Mouse (Mus musculus) liver, embryonic 16.5 days (tissue): ENCODE measurements around the gene Srgap2. TPM values are rescaled to one million over a fixed set of nuclear protein-coding genes. Genes with fewer than 3 reads are reported as not detected.
"Not testable (repeated sequence)": the region's sequence is repeated elsewhere in the genome, so short reads cannot be mapped to it uniquely, and the experiment has no call there.

Experiments used
- ATAC-seq: fragments of 200-750 bp; cut with Nextera tagmentation; 2 replicates; pipeline ENCODE4 v1.8.0; 2017; ENCODE audit warnings: low read depth, mild to moderate bottlenecking, moderate number of reproducible peaks, moderate library complexity
- H3K27ac ChIP-seq: fragments of 300-500 bp; sonication (generic); 2 replicates; pipeline ENCODE4 v1.5.1; 2014; ENCODE audit warnings: mild to moderate bottlenecking, low read length
- H3K27me3 ChIP-seq: fragments of 300-500 bp; sonication (generic); 2 replicates; pipeline ENCODE4 v1.6.1; 2014; ENCODE audit warnings: low read depth, low read length, mixed read lengths; ENCODE audit not compliant: control insufficient read depth, insufficient read depth
- H3K36me3 ChIP-seq: fragments of 300-500 bp; sonication (generic); 2 replicates; pipeline ENCODE4 v1.6.1; 2014; ENCODE audit warnings: mild to moderate bottlenecking; ENCODE audit not compliant: control insufficient read depth, insufficient read depth
- H3K4me1 ChIP-seq: fragments of 300-500 bp; sonication (generic); 2 replicates; pipeline ENCODE4 v1.6.1; 2014; ENCODE audit warnings: low read depth, low read length, mixed read lengths; ENCODE audit not compliant: control insufficient read depth
- H3K4me2 ChIP-seq: fragments of 300-500 bp; sonication (generic); 2 replicates; pipeline ENCODE4 v1.6.1; 2014; ENCODE audit warnings: low read depth, low read length, mixed read lengths
- H3K4me3 ChIP-seq: fragments of 300-500 bp; sonication (generic); 2 replicates; pipeline ENCODE4 v1.5.1; 2014; ENCODE audit warnings: low read depth, mild to moderate bottlenecking, low read length
- H3K9ac ChIP-seq: fragments of 300-500 bp; sonication (generic); 2 replicates; pipeline ENCODE4 v1.6.1; 2014; ENCODE audit warnings: low read depth, low read length
- H3K9me3 ChIP-seq: fragments of 300-500 bp; sonication (generic); replicated peaks from 2 replicates; pipeline ENCODE4 v1.6.1; 2016; ENCODE audit warnings: low read length; ENCODE audit not compliant: control insufficient read depth
- WGBS: fragments of 180-500 bp; shearing (Covaris S2); extraction: QIAGEN DNeasy Blood & Tissue Kit; methylation state at CpG from one replicate; pipeline ENCODE4 v1.1.7; 2014; ENCODE audit not compliant: insufficient replicate concordance; 5-methylcytosine and 5-hydroxymethylcytosine counted together
- polyA plus RNA-seq: library from polyadenylated mRNA; unstranded; fragments of >200 nt; fragmentation: Nextera tagmentation; extraction: Ambion mirVana; gene quantifications from 2 replicates; pipeline ENCODE4 v1.2.1, GENCODE M21; 2015

Gene Srgap2
- 3.7 and 5.3 TPM in 2 replicates for polyA plus RNA-seq

DNA sequence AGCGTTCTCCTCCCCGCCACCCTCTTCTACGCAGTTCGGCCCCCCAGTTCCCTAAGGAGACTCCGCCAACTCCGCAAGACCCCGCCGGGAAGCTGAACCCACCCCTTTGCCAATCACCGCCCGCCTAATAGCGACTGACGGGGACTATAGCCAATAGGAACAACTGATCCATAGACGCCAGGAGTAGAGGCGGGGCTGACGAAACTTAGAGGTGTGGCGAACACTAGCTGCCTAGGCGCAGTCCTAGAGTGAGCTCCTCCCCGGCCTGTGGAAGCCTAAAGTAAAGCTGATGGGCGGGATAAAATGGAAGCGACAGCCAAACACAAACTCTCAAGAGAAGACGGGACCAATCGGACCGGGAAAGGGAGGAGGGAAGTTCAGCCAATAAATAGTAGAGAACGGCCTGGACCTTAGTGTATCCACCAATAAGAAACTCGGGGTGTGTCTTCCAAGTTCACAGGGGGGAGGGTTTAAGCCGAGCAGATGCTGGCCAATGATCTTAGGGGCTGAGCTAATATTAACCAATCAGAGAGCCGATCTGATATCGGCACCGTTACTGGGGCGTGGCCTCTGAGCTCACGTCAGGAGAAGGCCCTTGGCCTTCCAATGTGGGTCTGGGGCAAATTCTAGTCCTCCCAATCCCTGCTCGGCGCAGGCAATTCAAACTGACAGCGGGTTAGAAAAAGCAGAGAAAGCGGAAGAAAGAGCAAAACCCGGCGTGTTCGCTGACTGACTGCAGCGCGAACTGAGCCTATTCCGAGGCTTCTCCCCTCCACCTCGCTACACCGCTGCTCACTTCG is at the start of gene Srgap2, which contains the start of gene Fam72a:
Gene Srgap2, minus strand, starts transcription at position 72 of the 800 bp plus-strand sequence.
Gene Fam72a, plus strand, starts transcription at position 623 of the 800 bp plus-strand sequence.
- peak within 1 kb of the TSS; percentile 83 for H3K9ac ChIP-seq
- H3K9me3 ChIP-seq: no peaks in the 10 kb centered on the region
- H3K4me2 ChIP-seq: peak within 1 kb of the TSS; percentile 99
- H3K4me3 ChIP-seq: peak within 1 kb of the TSS; percentile 81
- WGBS: under 1% methylated on average over 44 of the region's 44 CpGs
- peaks cover 25% of the 10 kb centered on the region for H3K4me1 ChIP-seq
- no peaks in the 10 kb centered on the region for H3K27me3 ChIP-seq
- peak within 1 kb of the TSS; percentile 94 for H3K27ac ChIP-seq
- ATAC-seq: peak; percentile 89
- H3K36me3 ChIP-seq: no peaks in the 10 kb centered on the region

DNA sequence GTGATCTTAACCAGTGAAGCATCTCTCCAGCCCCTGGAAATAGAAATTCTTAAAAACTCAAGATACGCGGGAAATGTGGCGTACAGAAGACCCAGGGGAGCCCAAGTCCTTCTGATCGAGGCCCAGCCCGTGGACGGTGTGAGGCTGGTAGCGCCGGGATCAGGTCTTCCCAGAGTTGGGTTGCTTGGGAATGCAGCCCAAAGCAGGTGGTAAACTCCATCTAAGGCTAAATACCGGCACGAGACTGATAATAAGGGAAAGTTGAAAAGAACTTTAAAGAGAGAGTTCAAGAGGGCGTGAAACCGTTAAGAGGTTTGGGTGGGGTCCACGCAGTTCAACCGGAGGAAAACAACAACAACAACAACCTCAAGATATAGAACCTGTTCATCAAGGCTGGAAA is 46.6 kb upstream of the Srgap2 start:
- 79% methylated on average over 14 of the region's 14 CpGs for WGBS
- Histone ChIP-seq H3K4me2 (no peak overlapping the region), H3K27ac (no peak overlapping the region), H3K4me3 (no peak overlapping the region), H3K9ac (no peak overlapping the region), H3K9me3 (no peaks in the 10 kb centered on the region), H3K36me3 (no peaks in the 10 kb centered on the region), H3K4me1 (no peaks in the 10 kb centered on the region), H3K27me3 (no peaks in the 10 kb centered on the region)
- ATAC-seq: peak; percentile 95

- no peak overlapping the region for H3K9ac ChIP-seq
- ATAC-seq: peak; percentile 52
- WGBS: 63% methylated on average over 4 of the region's 4 CpGs
- H3K27ac ChIP-seq: no peak overlapping the region
- H3K27me3 ChIP-seq: no peaks in the 10 kb centered on the region
- no peaks in the 10 kb centered on the region for H3K9me3 ChIP-seq
- no peaks in the 10 kb centered on the region for H3K4me1 ChIP-seq
- no peak overlapping the region for H3K4me2 ChIP-seq
- no peaks in the 10 kb centered on the region for H3K36me3 ChIP-seq
- H3K4me3 ChIP-seq: no peak overlapping the region
These were observed 43.2 kb upstream of the Srgap2 start for GRCm38 (mm10) chr1:131570391-131570790.

GRCm38 (mm10) chr1:131569721-131570120 is 42.6 kb upstream of the Srgap2 start:
- Histone ChIP-seq H3K27ac (no peak overlapping the region), H3K27me3 (no peaks in the 10 kb centered on the region), H3K9me3 (no peaks in the 10 kb centered on the region), H3K36me3 (no peaks in the 10 kb centered on the region), H3K4me2 (no peak overlapping the region), H3K9ac (no peak overlapping the region), H3K4me1 (no peaks in the 10 kb centered on the region), H3K4me3 (no peak overlapping the region)
- WGBS: 60% methylated on average over 6 of the region's 6 CpGs
- no peak for ATAC-seq

GRCm38 (mm10) chr1:131566056-131566455 is 38.9 kb upstream of the Srgap2 start:
- H3K4me2 ChIP-seq: peak overlapping the region; percentile 30; the same call in 1 of the 2 replicates
- not testable (repeated sequence) for ATAC-seq

GRCm38 (mm10) chr1:131562081-131562480 is 34.9 kb upstream of the Srgap2 start:
- H3K9ac ChIP-seq: no peak overlapping the region
- no peak overlapping the region for H3K4me3 ChIP-seq
- no peaks in the 10 kb centered on the region for H3K4me1 ChIP-seq
- no peaks in the 10 kb centered on the region for H3K36me3 ChIP-seq
- no peak for ATAC-seq
- H3K27ac ChIP-seq: no peak overlapping the region
- H3K9me3 ChIP-seq: no peaks in the 10 kb centered on the region
- no peak overlapping the region for H3K4me2 ChIP-seq
- H3K27me3 ChIP-seq: no peaks in the 10 kb centered on the region
- 53% methylated on average over 2 of the region's 2 CpGs for WGBS

More at GRCm38 (mm10) chr1:131566056-131566455, 38.9 kb upstream of the Srgap2 start:
- not testable (repeated sequence) for H3K4me1 ChIP-seq, H3K27me3 ChIP-seq, H3K9me3 ChIP-seq, H3K4me3 ChIP-seq, H3K36me3 ChIP-seq, H3K9ac ChIP-seq, H3K27ac ChIP-seq
- 16% methylated on average over 11 of the region's 11 CpGs for WGBS

- H3K27ac ChIP-seq: no peak overlapping the region
- ATAC-seq: no peak
- H3K9me3 ChIP-seq: no peaks in the 10 kb centered on the region
- no peak overlapping the region for H3K4me3 ChIP-seq
- H3K36me3 ChIP-seq: no peaks in the 10 kb centered on the region
- H3K4me1 ChIP-seq: no peaks in the 10 kb centered on the region
- no peak overlapping the region for H3K4me2 ChIP-seq
- no peaks in the 10 kb centered on the region for H3K27me3 ChIP-seq
- no peak overlapping the region for H3K9ac ChIP-seq
These were observed 33.3 kb upstream of the Srgap2 start for GRCm38 (mm10) chr1:131560500-131560899.

DNA sequence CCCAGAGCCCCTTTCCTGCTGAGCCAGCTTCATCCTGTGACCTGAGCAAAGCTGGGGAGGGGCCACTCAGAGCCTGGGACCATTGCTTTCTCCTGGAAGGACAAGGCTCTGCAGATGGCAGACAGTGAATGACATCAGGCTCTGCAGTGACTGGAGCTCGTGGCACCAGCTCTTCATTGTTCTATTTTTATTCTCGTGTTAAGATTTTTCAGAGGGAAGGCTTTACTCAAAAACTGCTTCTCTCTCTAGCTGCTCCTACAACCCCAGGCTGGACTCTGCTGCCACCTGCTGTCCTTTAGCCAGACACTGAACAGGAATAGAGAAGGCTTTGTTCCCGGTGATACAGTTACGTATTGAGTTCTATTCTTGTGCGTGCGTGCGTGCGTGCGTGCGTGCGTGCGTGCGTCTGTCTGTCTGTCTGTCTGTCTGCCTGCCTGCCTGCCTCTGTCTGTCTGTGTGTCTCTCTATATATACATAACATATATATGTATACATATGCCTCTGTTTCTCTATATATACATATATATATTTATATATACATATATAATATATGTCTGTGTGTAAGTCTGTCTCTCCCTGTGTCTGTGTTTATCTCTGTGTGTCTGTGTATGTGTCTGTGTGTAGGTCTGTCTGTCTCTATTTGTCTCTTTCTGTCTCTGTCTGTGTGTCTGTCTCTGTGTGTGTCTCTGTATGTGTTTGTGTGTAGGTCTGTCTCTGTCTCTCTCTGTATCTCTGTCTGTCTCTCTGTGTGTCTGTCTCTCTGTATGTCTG is 28.1 kb upstream of the Srgap2 start:
- H3K27ac ChIP-seq: no peak overlapping the region
- no peaks in the 10 kb centered on the region for H3K27me3 ChIP-seq
- H3K9ac ChIP-seq: no peak overlapping the region
- H3K4me1 ChIP-seq: no peaks in the 10 kb centered on the region
- H3K36me3 ChIP-seq: no peaks in the 10 kb centered on the region
- H3K9me3 ChIP-seq: no peaks in the 10 kb centered on the region
- no peak overlapping the region for H3K4me2 ChIP-seq
- WGBS: 5% methylated on average over 13 of the region's 13 CpGs
- 0 out of 2 replicates have a peak, but pooled peaks have one; percentile 27 for ATAC-seq
- no peak overlapping the region for H3K4me3 ChIP-seq

DNA sequence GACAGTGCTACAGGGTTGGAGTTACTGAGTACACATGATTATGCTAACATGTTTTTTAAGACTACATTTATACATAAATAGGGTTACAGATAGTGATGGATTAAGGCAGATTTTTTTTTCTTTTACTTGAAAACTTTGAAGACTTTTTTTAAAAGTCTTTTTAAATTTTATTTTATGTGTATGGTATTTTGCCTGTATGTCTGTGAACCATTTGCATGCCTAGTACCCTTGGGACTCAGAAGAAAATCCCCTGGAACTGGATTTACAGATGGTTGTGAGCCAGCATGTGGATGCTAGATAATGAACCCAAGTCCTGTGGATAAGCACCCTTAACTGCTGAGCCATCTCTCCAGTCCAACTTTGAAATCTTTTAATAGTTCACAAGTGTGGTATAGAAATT is 26.3 kb upstream of the Srgap2 start:
- no peak for ATAC-seq
- H3K9ac ChIP-seq: no peak overlapping the region
- no peaks in the 10 kb centered on the region for H3K9me3 ChIP-seq
- no peaks in the 10 kb centered on the region for H3K36me3 ChIP-seq
- H3K4me3 ChIP-seq: no peak overlapping the region
- no peak overlapping the region for H3K27ac ChIP-seq
- H3K27me3 ChIP-seq: no peaks in the 10 kb centered on the region
- no peak overlapping the region for H3K4me2 ChIP-seq
- H3K4me1 ChIP-seq: no peaks in the 10 kb centered on the region
